Mouse (Mus musculus): ENCODE measurements at regions not wholly inside any gene's neighbourhood (a gene's known extent, or its start where the extent isn't known, plus 50 kb on each side); places are given as distances from the start of the nearest gene placed in this dataset.
"Not testable (repeated sequence)": the region's sequence is repeated elsewhere in the genome, so short reads cannot be mapped to it uniquely, and the experiment has no call there.

DNA sequence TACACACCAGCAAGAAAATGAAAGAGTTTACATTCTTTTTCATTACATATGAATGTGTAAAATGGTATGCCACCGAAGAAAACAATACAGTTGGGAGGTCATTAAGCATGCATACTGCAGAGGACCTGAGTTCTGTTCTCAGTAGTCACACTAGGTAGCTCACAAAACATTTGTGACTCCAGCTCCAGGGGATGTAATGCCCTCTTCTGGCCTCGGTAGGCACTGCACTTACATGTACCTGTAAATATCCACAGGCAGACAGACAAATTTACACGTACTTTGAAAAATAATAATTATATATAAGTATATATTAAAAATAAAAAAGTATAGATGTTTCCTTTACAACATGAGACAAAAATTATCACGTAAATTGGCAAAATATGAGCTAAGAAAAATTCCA lies 342.3 kb upstream of the Gm28363 start:
- DNase-seq (ENCODE audit: low spot score) = no peak

DNA sequence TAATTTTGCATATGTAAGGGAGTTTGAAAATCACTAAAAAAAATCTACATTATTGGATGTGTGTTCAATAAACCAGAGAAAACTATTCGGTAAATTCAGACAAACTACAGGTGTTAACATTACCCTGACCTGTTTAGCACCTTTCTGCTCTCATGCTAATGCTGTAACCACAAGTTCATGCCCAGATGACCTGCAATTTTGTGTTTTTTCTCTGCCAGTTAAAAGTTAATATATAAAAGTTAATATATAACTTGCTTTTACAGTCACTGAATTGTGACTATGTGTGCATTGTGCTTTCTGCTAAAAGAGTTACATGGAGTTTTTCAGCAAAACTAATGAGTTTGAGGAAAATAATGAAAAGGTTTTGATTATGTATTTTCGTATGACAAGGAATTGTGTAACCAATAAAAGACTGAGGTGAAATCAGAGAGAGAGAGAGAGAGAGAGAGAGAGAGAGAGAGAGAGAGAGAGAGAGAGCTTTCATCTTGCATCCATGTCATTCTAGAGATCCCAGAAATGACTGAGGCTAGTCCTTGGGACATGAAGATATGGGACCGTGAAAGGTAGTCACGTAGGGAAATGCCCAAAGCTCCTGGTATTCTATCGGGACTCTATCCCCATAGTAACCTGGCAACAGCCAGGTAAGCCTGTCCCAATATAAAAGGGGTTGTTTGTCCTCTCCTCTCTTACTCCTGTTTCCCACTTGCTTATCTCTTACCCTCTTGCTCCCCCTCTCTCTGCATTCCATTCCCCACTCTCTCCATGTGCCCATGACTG lies 340.3 kb upstream of the Gm28363 start:
- DNase-seq (ENCODE audit: low spot score) = no peak

DNA sequence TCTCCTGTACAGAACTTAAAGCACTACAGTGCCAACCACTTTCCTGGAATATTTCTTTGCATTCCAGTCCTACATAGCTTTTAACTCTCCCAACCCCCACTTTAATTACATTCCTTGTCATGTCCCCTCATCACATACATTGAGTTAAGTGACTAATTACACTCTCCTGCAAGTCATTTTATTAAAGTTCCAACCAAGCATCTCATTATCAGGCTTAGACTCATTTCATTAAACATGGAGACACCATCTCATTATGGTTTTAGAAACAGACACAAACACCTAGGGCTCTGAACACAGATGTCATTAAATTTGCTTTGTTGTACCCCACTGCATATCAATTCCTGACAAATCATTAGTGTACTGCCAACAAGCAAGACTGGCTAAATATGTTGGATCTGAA lies 332.9 kb upstream of the Gm28363 start:
- no peak for DNase-seq (ENCODE audit: low spot score)

DNA sequence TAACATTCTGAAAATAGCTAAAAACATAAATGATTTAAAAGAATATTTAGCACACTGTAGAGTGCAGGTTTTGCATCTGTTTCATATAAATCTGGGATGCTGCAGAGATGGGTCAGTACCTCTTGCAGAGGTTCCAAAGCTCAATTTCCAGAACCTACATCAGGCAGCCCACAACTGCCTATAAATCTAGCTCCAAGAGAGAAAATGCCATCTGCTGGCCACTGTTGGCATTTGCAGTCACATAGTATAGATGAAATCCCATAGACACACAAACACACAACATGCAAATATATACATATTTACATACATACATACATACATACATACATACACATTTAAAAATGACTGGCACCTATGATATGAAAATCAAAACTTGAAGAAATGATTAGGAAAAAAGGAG lies 284.6 kb upstream of the Gm28363 start:
- no peak for DNase-seq (ENCODE audit: low spot score)

DNA sequence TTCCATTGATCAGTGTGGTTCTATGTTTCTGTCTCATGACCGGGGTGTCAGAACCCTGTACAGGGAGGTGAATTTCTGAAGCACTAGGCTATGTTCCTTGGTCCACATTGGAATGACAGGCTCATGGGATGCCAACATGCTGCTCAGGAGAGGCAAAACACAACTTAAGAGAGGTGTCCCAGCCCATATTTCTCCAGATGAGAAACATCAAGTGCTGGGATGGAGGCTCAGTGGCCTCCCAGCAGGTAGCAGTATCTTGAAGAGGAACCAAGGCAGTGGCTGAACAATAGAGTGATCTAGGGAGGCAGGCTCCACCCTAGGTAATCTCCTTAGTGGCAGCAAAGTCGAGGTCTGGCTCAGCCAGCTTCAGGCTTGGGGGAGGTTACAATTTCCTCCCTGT lies 239.2 kb upstream of the Gm28363 start:
- DNase-seq (ENCODE audit: low spot score) = no peak

DNA sequence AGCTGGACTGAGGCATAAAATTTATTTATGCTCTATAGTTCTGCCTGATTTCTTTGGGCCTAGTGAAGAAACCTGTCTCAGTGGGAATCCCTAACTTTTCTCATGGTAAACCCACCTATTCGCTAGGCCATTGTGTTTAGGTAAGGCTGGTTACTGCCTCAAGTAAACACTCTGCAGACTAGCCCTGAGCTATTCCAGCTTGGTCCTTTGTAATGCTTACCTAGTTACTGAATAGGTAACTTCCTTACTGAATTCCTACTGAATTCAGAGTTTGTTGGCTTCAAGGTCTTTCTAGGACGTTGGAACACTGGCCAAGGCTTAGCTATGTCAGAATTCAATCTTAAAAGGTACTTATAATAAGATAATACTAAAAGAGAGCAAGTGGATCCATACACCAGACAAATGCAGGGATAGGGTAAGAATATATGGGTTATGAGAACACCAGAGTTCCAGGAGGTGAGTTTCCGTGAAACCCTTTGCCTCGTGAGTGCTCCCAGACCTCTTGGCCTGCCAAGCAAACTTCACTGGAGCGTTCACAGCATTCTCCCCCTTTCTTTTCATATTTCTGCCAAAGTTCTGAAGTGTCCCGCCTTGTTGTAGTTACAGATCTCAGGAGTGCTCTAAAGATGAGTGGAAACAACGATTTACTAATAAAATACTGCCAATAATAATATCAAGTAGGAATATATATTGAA lies 238.6 kb upstream of the Gm28363 start:
- DNase-seq (ENCODE audit: low spot score) = not testable (repeated sequence)

DNA sequence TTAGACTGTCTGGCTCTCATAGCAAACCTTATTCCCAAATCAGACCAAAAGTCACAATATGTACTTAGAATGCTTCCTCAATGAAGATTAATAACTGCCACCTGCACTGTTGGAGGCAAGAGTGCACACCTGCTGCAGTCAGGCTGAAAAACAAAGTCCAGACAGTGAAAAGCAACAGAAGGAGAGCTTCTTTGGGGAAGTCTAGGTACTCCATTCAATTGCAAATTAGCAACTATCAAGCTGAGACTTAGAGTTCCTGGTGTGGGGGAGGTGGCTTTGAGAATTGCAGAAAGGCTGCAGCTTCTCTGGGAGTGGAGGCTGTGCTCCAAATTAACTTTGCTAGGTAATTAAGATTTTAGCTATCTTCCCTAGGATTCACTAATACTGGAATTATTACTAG lies 237.8 kb upstream of the Gm28363 start:
- not testable (repeated sequence) for DNase-seq (ENCODE audit: low spot score)

DNA sequence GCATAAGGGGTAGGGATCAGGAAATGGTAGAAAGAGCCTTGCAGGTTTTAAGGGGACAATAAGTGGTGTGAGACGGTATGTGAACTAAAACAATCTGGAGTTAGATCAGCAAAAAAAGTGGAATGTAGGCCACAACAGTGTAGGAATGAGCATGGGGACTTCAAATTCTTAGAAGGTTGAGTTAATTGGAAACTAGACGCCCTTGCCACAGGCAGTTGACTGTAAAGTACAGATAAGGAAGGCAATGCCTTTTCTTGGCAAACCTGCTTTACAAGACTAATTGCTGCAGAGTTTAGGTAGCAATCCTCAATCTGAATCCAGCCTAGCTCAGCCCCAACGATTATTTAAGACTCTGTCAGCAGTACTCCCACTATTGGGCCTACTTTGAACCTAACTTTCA lies 206.8 kb upstream of the Gm28363 start:
- DNase-seq (ENCODE audit: low spot score) = no peak

DNA sequence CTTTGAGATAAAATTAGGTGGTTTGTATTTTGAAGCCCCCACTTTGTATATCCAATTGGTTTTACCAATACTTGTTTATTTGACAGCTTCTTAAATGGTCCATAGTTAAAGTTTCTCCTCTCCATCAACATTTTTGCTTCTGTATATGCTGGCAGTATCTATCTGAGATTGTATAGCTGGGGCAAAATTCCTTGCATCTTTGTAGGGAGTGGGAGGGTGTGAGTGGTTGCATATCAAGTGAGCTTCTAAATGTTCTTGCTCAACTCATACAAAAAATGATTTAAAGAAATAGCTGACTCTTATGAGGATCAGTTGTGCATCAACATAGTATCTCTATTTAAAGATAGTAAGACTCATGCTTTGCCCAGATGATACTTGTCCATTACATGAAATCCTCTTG lies 199.9 kb upstream of the Gm28363 start:
- DNase-seq (ENCODE audit: low spot score) = no peak

DNA sequence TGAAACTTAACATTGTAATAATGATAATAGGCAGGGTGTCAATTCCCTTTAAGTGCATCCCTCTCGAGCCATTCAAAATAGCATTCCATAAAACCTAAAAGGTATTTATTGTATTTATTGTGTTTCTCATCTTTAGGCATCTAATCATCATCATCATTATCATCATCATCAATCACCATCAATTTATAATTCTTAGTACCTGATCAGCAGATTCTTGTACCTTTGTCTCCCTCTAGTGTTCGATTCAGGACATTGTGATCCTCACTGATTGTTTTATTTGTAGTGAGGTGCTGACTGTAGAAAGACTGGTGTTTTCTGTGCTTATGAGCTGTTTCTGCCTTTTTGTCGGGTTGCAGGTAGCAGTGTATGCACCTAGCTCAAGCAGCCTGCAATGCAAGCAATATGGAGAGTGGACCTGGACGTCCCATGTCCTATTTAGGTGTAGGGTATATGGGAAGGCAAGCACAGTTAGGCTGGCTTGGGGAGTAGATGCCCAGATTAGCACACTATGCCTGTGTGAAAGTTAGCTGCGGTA lies 177.4 kb upstream of the Gm28363 start:
- DNase-seq (ENCODE audit: low spot score) = peak; percentile 36
